Mouse (Mus musculus): ENCODE measurements around the gene Hmga1b. TPM values are rescaled to one million over a fixed set of nuclear protein-coding genes. Genes with fewer than 3 reads are reported as not detected.

Gene Hmga1b
- polyA plus RNA-seq, 1 experiment from 2014 or later: 5.3 TPM

GRCm38 (mm10) chr11:120733521-120733920, 29.1 kb upstream of the Hmga1b start:
- WGBS: 53% methylated on average over 6 of the region's 6 CpGs

GRCm38 (mm10) chr11:120736424-120736823, 26.2 kb upstream of the Hmga1b start:
- H3K9me3 ChIP-seq (ENCODE audit: low read depth, low read length): no peaks in the 10 kb centered on the region
- H3K4me2 ChIP-seq: no peak overlapping the region
- H3K27me3 ChIP-seq (ENCODE audit: insufficient read depth, low read length): no peaks in the 10 kb centered on the region
- no peaks in the 10 kb centered on the region for H3K4me1 ChIP-seq (ENCODE audit: insufficient read depth)
- H3K4me3 ChIP-seq (ENCODE audit: low read depth, low read length): no peak overlapping the region
- no peak overlapping the region for H3K9ac ChIP-seq
- no peak for ATAC-seq (ENCODE audit: insufficient read depth)
- no peaks in the 10 kb centered on the region for H3K36me3 ChIP-seq (ENCODE audit: insufficient read depth)
- H3K27ac ChIP-seq (ENCODE audit: low read depth): no peak overlapping the region
- TF ChIP-seq CTCF (IDR thresholded peaks at IDR 0.05; ENCODE audit: low read depth): no peak
- 62% methylated on average over 6 of the region's 6 CpGs for WGBS
- DNase-seq: no peak

More at GRCm38 (mm10) chr11:120733521-120733920, 29.1 kb upstream of the Hmga1b start:
- TF ChIP-seq CTCF (IDR thresholded peaks at IDR 0.05; ENCODE audit: low read depth): no peak
- Histone ChIP-seq H3K27me3 (ENCODE audit: insufficient read depth, low read length) (no peaks in the 10 kb centered on the region), H3K9me3 (ENCODE audit: low read depth, low read length) (no peaks in the 10 kb centered on the region), H3K4me3 (ENCODE audit: low read depth, low read length) (no peak overlapping the region), H3K27ac (ENCODE audit: low read depth) (no peak overlapping the region), H3K36me3 (ENCODE audit: insufficient read depth) (no peaks in the 10 kb centered on the region), H3K4me1 (ENCODE audit: insufficient read depth) (no peaks in the 10 kb centered on the region), H3K4me2 (no peak overlapping the region), H3K9ac (no peak overlapping the region)
- ATAC-seq (ENCODE audit: insufficient read depth) (no peak), DNase-seq (peak; percentile 65)

GRCm38 (mm10) chr11:120740981-120741380, 21.6 kb upstream of the Hmga1b start:
- 83% methylated on average over 5 of the region's 5 CpGs for WGBS
- Histone ChIP-seq H3K27me3 (ENCODE audit: insufficient read depth, low read length) (no peaks in the 10 kb centered on the region), H3K9ac (no peak overlapping the region), H3K4me3 (ENCODE audit: low read depth, low read length) (no peak overlapping the region), H3K4me2 (no peak overlapping the region), H3K27ac (ENCODE audit: low read depth) (no peak overlapping the region), H3K4me1 (ENCODE audit: insufficient read depth) (no peaks in the 10 kb centered on the region), H3K36me3 (ENCODE audit: insufficient read depth) (no peaks in the 10 kb centered on the region), H3K9me3 (ENCODE audit: low read depth, low read length) (no peaks in the 10 kb centered on the region)
- no peak for TF ChIP-seq CTCF (IDR thresholded peaks at IDR 0.05; ENCODE audit: low read depth)
- ATAC-seq (ENCODE audit: insufficient read depth): no peak
- DNase-seq: no peak

GRCm38 (mm10) chr11:120744121-120744701, 18.4 kb upstream of the Hmga1b start:
- TF ChIP-seq CTCF (IDR thresholded peaks at IDR 0.05; ENCODE audit: low read depth): no peak
- Histone ChIP-seq H3K4me2 (no peak overlapping the region), H3K4me3 (ENCODE audit: low read depth, low read length) (no peak overlapping the region), H3K9ac (no peak overlapping the region), H3K4me1 (ENCODE audit: insufficient read depth) (no peaks in the 10 kb centered on the region), H3K36me3 (ENCODE audit: insufficient read depth) (no peaks in the 10 kb centered on the region), H3K9me3 (ENCODE audit: low read depth, low read length) (no peaks in the 10 kb centered on the region), H3K27ac (ENCODE audit: low read depth) (peak overlapping the region; percentile 80), H3K27me3 (ENCODE audit: insufficient read depth, low read length) (no peaks in the 10 kb centered on the region)
- WGBS: 56% methylated on average over 7 of the region's 7 CpGs
- peak; percentile 72 for DNase-seq
- ATAC-seq (ENCODE audit: insufficient read depth): peak; percentile 84

- no peak for DNase-seq
Observed at GRCm38 (mm10) chr11:120747974-120748373, 14.6 kb upstream of the Hmga1b start.

GRCm38 (mm10) chr11:120749430-120749829, 13.2 kb upstream of the Hmga1b start:
- Histone ChIP-seq H3K4me3 (ENCODE audit: low read depth, low read length) (no peak overlapping the region), H3K4me1 (ENCODE audit: insufficient read depth) (no peaks in the 10 kb centered on the region), H3K27ac (ENCODE audit: low read depth) (no peak overlapping the region), H3K9ac (no peak overlapping the region), H3K9me3 (ENCODE audit: low read depth, low read length) (no peaks in the 10 kb centered on the region), H3K27me3 (ENCODE audit: insufficient read depth, low read length) (no peaks in the 10 kb centered on the region), H3K4me2 (no peak overlapping the region), H3K36me3 (ENCODE audit: insufficient read depth) (no peaks in the 10 kb centered on the region)
- TF ChIP-seq CTCF (IDR thresholded peaks at IDR 0.05; ENCODE audit: low read depth): peak; percentile 54
- DNase-seq (peak; percentile 52), ATAC-seq (ENCODE audit: insufficient read depth) (no peak)
- WGBS: 59% methylated on average over 8 of the region's 8 CpGs

More at GRCm38 (mm10) chr11:120747974-120748373, 14.6 kb upstream of the Hmga1b start:
- H3K9ac ChIP-seq: no peak overlapping the region
- no peaks in the 10 kb centered on the region for H3K4me1 ChIP-seq (ENCODE audit: insufficient read depth)
- H3K4me2 ChIP-seq: no peak overlapping the region
- no peak overlapping the region for H3K27ac ChIP-seq (ENCODE audit: low read depth)
- WGBS: 72% methylated on average over 4 of the region's 4 CpGs
- TF ChIP-seq CTCF (IDR thresholded peaks at IDR 0.05; ENCODE audit: low read depth): no peak
- H3K27me3 ChIP-seq (ENCODE audit: insufficient read depth, low read length): no peaks in the 10 kb centered on the region
- H3K36me3 ChIP-seq (ENCODE audit: insufficient read depth): no peaks in the 10 kb centered on the region
- H3K9me3 ChIP-seq (ENCODE audit: low read depth, low read length): no peaks in the 10 kb centered on the region
- no peak for ATAC-seq (ENCODE audit: insufficient read depth)
- H3K4me3 ChIP-seq (ENCODE audit: low read depth, low read length): no peak overlapping the region

GRCm38 (mm10) chr11:120751606-120752005, 11.0 kb upstream of the Hmga1b start:
- Histone ChIP-seq H3K27ac (ENCODE audit: low read depth) (no peak overlapping the region), H3K9ac (no peak overlapping the region), H3K27me3 (ENCODE audit: insufficient read depth, low read length) (no peaks in the 10 kb centered on the region), H3K36me3 (ENCODE audit: insufficient read depth) (no peaks in the 10 kb centered on the region), H3K9me3 (ENCODE audit: low read depth, low read length) (no peaks in the 10 kb centered on the region), H3K4me3 (ENCODE audit: low read depth, low read length) (no peak overlapping the region), H3K4me2 (no peak overlapping the region), H3K4me1 (ENCODE audit: insufficient read depth) (no peaks in the 10 kb centered on the region)
- WGBS: 43% methylated on average over 4 of the region's 4 CpGs
- TF ChIP-seq CTCF (IDR thresholded peaks at IDR 0.05; ENCODE audit: low read depth): no peak
- no peak for DNase-seq
- ATAC-seq (ENCODE audit: insufficient read depth): no peak

Measured in lung, embryonic 14.5 days (tissue).